Mouse (Mus musculus): ENCODE data around the gene Rae1. TPM values are rescaled to one million over a fixed set of nuclear protein-coding genes. Genes with fewer than 3 reads are reported as not detected.

Gene Rae1
- polyA plus RNA-seq, 1 experiment from 2014 or later = 156 TPM

DNA sequence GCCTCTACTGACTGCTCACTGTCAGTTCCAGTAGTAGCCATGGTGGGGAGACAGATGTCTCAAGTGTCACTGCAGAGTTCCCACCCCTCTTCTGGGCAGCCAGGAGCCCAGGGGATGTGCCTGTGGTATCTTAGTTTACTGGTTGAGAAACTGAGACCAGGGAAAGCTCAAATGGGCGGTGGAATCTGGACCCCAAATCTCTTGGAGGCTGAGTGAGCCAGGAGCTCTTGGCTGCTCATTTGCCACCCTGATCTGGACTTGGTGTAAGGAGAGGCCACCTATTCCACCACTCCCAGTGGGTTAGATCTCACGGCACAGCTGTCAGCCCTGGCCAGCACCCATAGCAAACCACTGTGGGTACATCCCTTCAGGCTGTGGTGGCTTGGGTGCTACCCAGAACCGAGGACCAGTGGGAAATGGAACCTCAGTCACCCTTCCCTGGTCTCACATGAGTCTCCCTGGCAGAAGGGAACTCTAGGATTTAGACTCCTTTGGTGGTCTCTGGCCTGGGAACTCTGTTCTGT, 28.7 kb downstream of the Rae1 start:
- ATAC-seq = no peak
- Histone ChIP-seq H3K9ac (replicated peaks; ENCODE audit: low read depth, low read length) (no peak overlapping the region), H3K4me3 (replicated peaks; ENCODE audit: low read length) (no peak overlapping the region), H3K4me1 (replicated peaks; ENCODE audit: control insufficient read depth, insufficient read depth, low read length) (peaks cover 21% of the 10 kb centered on the region), H3K27ac (ENCODE audit: low read length) (no peak overlapping the region), H3K36me3 (ENCODE audit: control insufficient read depth, insufficient read depth) (peaks cover 4% of the 10 kb centered on the region), H3K9me3 (ENCODE audit: control insufficient read depth, low read length) (no peaks in the 10 kb centered on the region), H3K4me2 (ENCODE audit: low read length) (no peak overlapping the region), H3K27me3 (replicated peaks; ENCODE audit: control insufficient read depth, insufficient read depth, low read length) (no peaks in the 10 kb centered on the region)
- 91% methylated on average over 3 of the region's 3 CpGs for WGBS

GRCm38 (mm10) chr2:173030591-173031338, 30.8 kb downstream of the Rae1 start:
- Histone ChIP-seq H3K9me3 (ENCODE audit: control insufficient read depth, low read length) (no peaks in the 10 kb centered on the region), H3K4me1 (replicated peaks; ENCODE audit: control insufficient read depth, insufficient read depth, low read length) (peaks cover 4% of the 10 kb centered on the region), H3K36me3 (ENCODE audit: control insufficient read depth, insufficient read depth) (peaks cover 11% of the 10 kb centered on the region), H3K4me2 (ENCODE audit: low read length) (no peak overlapping the region), H3K4me3 (replicated peaks; ENCODE audit: low read length) (no peak overlapping the region), H3K27ac (ENCODE audit: low read length) (no peak overlapping the region), H3K27me3 (replicated peaks; ENCODE audit: control insufficient read depth, insufficient read depth, low read length) (no peaks in the 10 kb centered on the region), H3K9ac (replicated peaks; ENCODE audit: low read depth, low read length) (no peak overlapping the region)
- no peak for ATAC-seq
- 78% methylated on average over 12 of the region's 12 CpGs for WGBS

GRCm38 (mm10) chr2:173033531-173033930, 33.6 kb downstream of the Rae1 start:
- no peak for ATAC-seq
- 94% methylated on average over 13 of the region's 13 CpGs for WGBS

GRCm38 (mm10) chr2:173034998-173035397, 35.1 kb downstream of the Rae1 start:
- Histone ChIP-seq H3K4me2 (ENCODE audit: low read length) (no peak overlapping the region), H3K9ac (replicated peaks; ENCODE audit: low read depth, low read length) (no peak overlapping the region), H3K4me3 (replicated peaks; ENCODE audit: low read length) (no peak overlapping the region), H3K9me3 (ENCODE audit: control insufficient read depth, low read length) (no peaks in the 10 kb centered on the region), H3K36me3 (ENCODE audit: control insufficient read depth, insufficient read depth) (peaks cover 11% of the 10 kb centered on the region), H3K27me3 (replicated peaks; ENCODE audit: control insufficient read depth, insufficient read depth, low read length) (no peaks in the 10 kb centered on the region), H3K27ac (ENCODE audit: low read length) (no peak overlapping the region), H3K4me1 (replicated peaks; ENCODE audit: control insufficient read depth, insufficient read depth, low read length) (no peaks in the 10 kb centered on the region)
- WGBS = 86% methylated on average over 4 of the region's 4 CpGs
- ATAC-seq = no peak

More at GRCm38 (mm10) chr2:173033531-173033930, 33.6 kb downstream of the Rae1 start:
- H3K27me3 ChIP-seq (replicated peaks; ENCODE audit: control insufficient read depth, insufficient read depth, low read length) = no peaks in the 10 kb centered on the region
- H3K36me3 ChIP-seq (ENCODE audit: control insufficient read depth, insufficient read depth) = peaks cover 11% of the 10 kb centered on the region
- no peak overlapping the region for H3K27ac ChIP-seq (ENCODE audit: low read length)
- H3K9me3 ChIP-seq (ENCODE audit: control insufficient read depth, low read length) = no peaks in the 10 kb centered on the region
- no peak overlapping the region for H3K9ac ChIP-seq (replicated peaks; ENCODE audit: low read depth, low read length)
- H3K4me2 ChIP-seq (ENCODE audit: low read length) = no peak overlapping the region
- no peak overlapping the region for H3K4me3 ChIP-seq (replicated peaks; ENCODE audit: low read length)
- H3K4me1 ChIP-seq (replicated peaks; ENCODE audit: control insufficient read depth, insufficient read depth, low read length) = no peaks in the 10 kb centered on the region

DNA sequence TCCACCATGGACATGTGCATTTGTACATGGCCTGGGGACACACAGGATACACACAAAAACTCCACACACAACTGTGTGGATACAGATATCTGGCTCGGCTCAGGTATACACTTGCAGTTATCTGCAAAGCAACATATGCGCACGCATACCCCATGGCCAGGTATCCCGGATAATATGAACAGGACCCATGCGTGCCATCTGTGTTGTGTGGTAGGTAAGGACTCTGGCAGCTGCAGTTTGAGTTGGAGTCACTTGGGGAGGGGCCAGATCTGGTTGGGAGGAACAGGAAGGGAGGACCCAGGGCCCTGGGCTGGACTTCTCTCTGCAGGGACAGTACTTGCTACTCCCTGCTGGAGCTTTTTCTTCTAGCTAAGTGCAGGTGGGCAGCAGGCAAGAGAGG, 35.7 kb downstream of the Rae1 start:
- no peak for ATAC-seq
- peaks cover 11% of the 10 kb centered on the region for H3K36me3 ChIP-seq (ENCODE audit: control insufficient read depth, insufficient read depth)
- no peaks in the 10 kb centered on the region for H3K27me3 ChIP-seq (replicated peaks; ENCODE audit: control insufficient read depth, insufficient read depth, low read length)

DNA sequence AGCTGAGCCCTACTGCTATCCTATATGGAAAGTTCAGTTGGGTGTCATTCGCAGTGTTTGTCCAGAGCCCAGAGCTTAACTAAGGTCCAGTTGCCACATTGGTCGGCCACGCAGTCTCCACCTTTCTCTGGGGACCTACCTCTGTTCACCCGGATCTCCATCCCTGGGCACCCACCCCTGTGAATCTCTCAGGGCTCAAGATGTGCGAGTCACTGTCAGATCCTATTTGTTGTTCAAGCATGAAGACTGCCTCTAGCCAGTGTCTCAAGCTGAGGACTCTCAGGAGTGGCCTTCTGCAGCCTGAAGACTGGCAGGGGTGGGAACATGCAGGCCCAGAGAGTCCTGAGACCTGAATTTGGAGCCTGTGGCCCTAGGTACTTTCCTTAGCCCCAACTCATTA, 36.1 kb downstream of the Rae1 start:
- H3K27me3 ChIP-seq (replicated peaks; ENCODE audit: control insufficient read depth, insufficient read depth, low read length) = no peaks in the 10 kb centered on the region
- no peak for ATAC-seq
- H3K27ac ChIP-seq (ENCODE audit: low read length) = no peak overlapping the region
- no peak overlapping the region for H3K4me2 ChIP-seq (ENCODE audit: low read length)
- H3K4me1 ChIP-seq (replicated peaks; ENCODE audit: control insufficient read depth, insufficient read depth, low read length) = no peaks in the 10 kb centered on the region
- no peaks in the 10 kb centered on the region for H3K9me3 ChIP-seq (ENCODE audit: control insufficient read depth, low read length)
- peaks cover 11% of the 10 kb centered on the region for H3K36me3 ChIP-seq (ENCODE audit: control insufficient read depth, insufficient read depth)
- no peak overlapping the region for H3K9ac ChIP-seq (replicated peaks; ENCODE audit: low read depth, low read length)
- 92% methylated on average over 5 of the region's 5 CpGs for WGBS
- H3K4me3 ChIP-seq (replicated peaks; ENCODE audit: low read length) = no peak overlapping the region

More for the DNA sequence above, 35.7 kb downstream of the Rae1 start:
- Histone ChIP-seq H3K4me2 (ENCODE audit: low read length) (no peak overlapping the region), H3K27ac (ENCODE audit: low read length) (no peak overlapping the region), H3K9me3 (ENCODE audit: control insufficient read depth, low read length) (no peaks in the 10 kb centered on the region), H3K9ac (replicated peaks; ENCODE audit: low read depth, low read length) (no peak overlapping the region), H3K4me1 (replicated peaks; ENCODE audit: control insufficient read depth, insufficient read depth, low read length) (no peaks in the 10 kb centered on the region), H3K4me3 (replicated peaks; ENCODE audit: low read length) (no peak overlapping the region)
- 95% methylated on average over 5 of the region's 5 CpGs for WGBS

GRCm38 (mm10) chr2:173036611-173037010, 36.7 kb downstream of the Rae1 start:
- WGBS = 64% methylated on average over 4 of the region's 4 CpGs
- no peak overlapping the region for H3K4me3 ChIP-seq (replicated peaks; ENCODE audit: low read length)
- no peak overlapping the region for H3K9ac ChIP-seq (replicated peaks; ENCODE audit: low read depth, low read length)
- no peaks in the 10 kb centered on the region for H3K4me1 ChIP-seq (replicated peaks; ENCODE audit: control insufficient read depth, insufficient read depth, low read length)
- ATAC-seq = no peak
- H3K9me3 ChIP-seq (ENCODE audit: control insufficient read depth, low read length) = no peaks in the 10 kb centered on the region
- no peaks in the 10 kb centered on the region for H3K27me3 ChIP-seq (replicated peaks; ENCODE audit: control insufficient read depth, insufficient read depth, low read length)
- H3K36me3 ChIP-seq (ENCODE audit: control insufficient read depth, insufficient read depth) = peaks cover 11% of the 10 kb centered on the region
- no peak overlapping the region for H3K4me2 ChIP-seq (ENCODE audit: low read length)
- no peak overlapping the region for H3K27ac ChIP-seq (ENCODE audit: low read length)

GRCm38 (mm10) chr2:173037347-173037746, 37.4 kb downstream of the Rae1 start:
- Histone ChIP-seq H3K4me2 (ENCODE audit: low read length) (no peak overlapping the region), H3K4me3 (replicated peaks; ENCODE audit: low read length) (no peak overlapping the region), H3K9me3 (ENCODE audit: control insufficient read depth, low read length) (no peaks in the 10 kb centered on the region), H3K27ac (ENCODE audit: low read length) (no peak overlapping the region), H3K4me1 (replicated peaks; ENCODE audit: control insufficient read depth, insufficient read depth, low read length) (no peaks in the 10 kb centered on the region), H3K9ac (replicated peaks; ENCODE audit: low read depth, low read length) (no peak overlapping the region), H3K36me3 (ENCODE audit: control insufficient read depth, insufficient read depth) (peaks cover 11% of the 10 kb centered on the region), H3K27me3 (replicated peaks; ENCODE audit: control insufficient read depth, insufficient read depth, low read length) (no peaks in the 10 kb centered on the region)
- 88% methylated on average over 5 of the region's 5 CpGs for WGBS
- no peak for ATAC-seq

DNA sequence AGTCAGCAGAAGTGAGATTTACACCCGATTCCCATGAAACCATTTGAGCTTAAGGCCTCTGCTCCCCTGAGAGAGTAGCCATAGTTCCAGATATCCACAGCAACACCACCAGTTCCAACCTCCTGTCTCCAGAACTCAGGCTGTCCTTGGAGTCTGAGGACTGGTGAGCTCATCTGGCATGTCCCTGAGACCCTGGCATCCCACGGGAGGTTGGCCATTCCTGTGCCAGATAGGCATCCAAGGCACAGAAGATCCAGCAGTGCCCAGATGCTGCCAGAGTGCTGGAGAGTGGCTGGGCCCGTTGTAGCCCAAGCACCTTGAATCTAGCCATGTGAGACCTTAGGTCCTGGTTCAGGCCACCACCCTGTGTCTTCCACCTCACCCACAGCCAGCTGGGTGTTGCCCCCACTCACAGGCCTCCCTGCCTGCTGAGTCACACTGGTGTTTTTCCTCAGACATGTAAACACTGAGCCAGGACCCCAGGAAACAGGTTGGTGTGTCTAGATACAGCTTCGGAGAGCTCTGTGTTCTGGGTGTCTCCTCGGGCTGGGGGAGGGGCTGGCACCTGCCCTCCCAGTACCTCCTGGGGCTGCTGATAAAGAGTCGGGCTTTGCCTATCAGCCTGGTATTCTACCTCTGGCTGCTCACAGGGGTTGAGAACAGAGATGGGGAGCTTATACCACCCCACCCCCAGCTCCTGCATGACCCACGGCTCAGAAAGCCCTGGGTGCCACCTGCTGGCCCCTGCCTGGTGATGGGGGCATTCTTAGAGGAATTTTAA, 38.1 kb downstream of the Rae1 start:
- Histone ChIP-seq H3K36me3 (ENCODE audit: control insufficient read depth, insufficient read depth) (peaks cover 10% of the 10 kb centered on the region), H3K9me3 (ENCODE audit: control insufficient read depth, low read length) (no peaks in the 10 kb centered on the region), H3K4me1 (replicated peaks; ENCODE audit: control insufficient read depth, insufficient read depth, low read length) (no peaks in the 10 kb centered on the region), H3K4me3 (replicated peaks; ENCODE audit: low read length) (no peak overlapping the region), H3K27me3 (replicated peaks; ENCODE audit: control insufficient read depth, insufficient read depth, low read length) (no peaks in the 10 kb centered on the region), H3K9ac (replicated peaks; ENCODE audit: low read depth, low read length) (no peak overlapping the region), H3K4me2 (ENCODE audit: low read length) (no peak overlapping the region), H3K27ac (ENCODE audit: low read length) (no peak overlapping the region)
- 72% methylated on average over 7 of the region's 7 CpGs for WGBS
- ATAC-seq = no peak

All from forebrain, embryonic 16.5 days (tissue).